Mouse (Mus musculus): ENCODE results near the gene Klf3. TPM values are rescaled to one million over a fixed set of nuclear protein-coding genes. Genes with fewer than 3 reads are reported as not detected.

Klf3 gene
- total and polyA plus RNA-seq, 3 experiments = 20.1 to 170 (median 147) TPM

- TF ChIP-seq GATA2 (IDR thresholded peaks at IDR 0.05; ENCODE audit: borderline replicate concordance, low read depth, low read length) = no peak
- no peak for TF ChIP-seq TAL1 (conservative IDR thresholded peaks at IDR 0.05; ENCODE audit: low read depth, low read length)
- TF ChIP-seq CTCF (IDR thresholded peaks at IDR 0.05; ENCODE audit: low read depth, low read length) = no peak
- TF ChIP-seq POLR2AphosphoS5 (IDR thresholded peaks at IDR 0.05; ENCODE audit: insufficient replicate concordance, low read depth, low read length) = no peak
- no peak for TF ChIP-seq GATA1 (IDR thresholded peaks at IDR 0.05; ENCODE audit: borderline replicate concordance, low read length)
- Histone ChIP-seq H3K27me3 (ENCODE audit: insufficient read depth, low read length) (no peaks in the 10 kb centered on the region), H3K4me1 (ENCODE audit: insufficient read depth, low read depth, low read length) (peaks cover 85% of the 10 kb centered on the region), H3K9me3 (replicated peaks) (no peaks in the 10 kb centered on the region), H3K36me3 (replicated peaks) (peaks cover 65% of the 10 kb centered on the region), H3K4me3 (ENCODE audit: low read depth, low read length) (peak overlapping the region; percentile 68)
- peak; percentile 89 for DNase-seq (ENCODE audit: low spot score)
- ATAC-seq (ENCODE audit: extremely low read depth, insufficient number of reproducible peaks, low FRiP score, poor library complexity, severe bottlenecking) = peak; percentile 54
These were observed 9.2 kb downstream of the Klf3 start for GRCm38 (mm10) chr5:64812124-64812982.

- no peaks in the 10 kb centered on the region for H3K27me3 ChIP-seq (ENCODE audit: insufficient read depth, low read length)
- no peak for ATAC-seq (ENCODE audit: extremely low read depth, insufficient number of reproducible peaks, low FRiP score, poor library complexity, severe bottlenecking)
- no peak for TF ChIP-seq TAL1 (conservative IDR thresholded peaks at IDR 0.05; ENCODE audit: low read depth, low read length)
- H3K4me1 ChIP-seq (ENCODE audit: insufficient read depth, low read depth, low read length) = peaks cover 80% of the 10 kb centered on the region
- H3K9me3 ChIP-seq (replicated peaks) = no peaks in the 10 kb centered on the region
- DNase-seq (ENCODE audit: low spot score) = no peak
- H3K4me3 ChIP-seq (ENCODE audit: low read depth, low read length) = peak overlapping the region; percentile 68
- peaks cover 69% of the 10 kb centered on the region for H3K36me3 ChIP-seq (replicated peaks)
These were observed 9.8 kb downstream of the Klf3 start for GRCm38 (mm10) chr5:64812983-64813304.

GRCm38 (mm10) chr5:64813361-64813760 is 10.2 kb downstream of the Klf3 start:
- ATAC-seq (ENCODE audit: extremely low read depth, insufficient number of reproducible peaks, low FRiP score, poor library complexity, severe bottlenecking) (no peak), DNase-seq (ENCODE audit: low spot score) (peak; percentile 52)
- Histone ChIP-seq H3K4me3 (ENCODE audit: low read depth, low read length) (no peak overlapping the region; the same call in 1 of the 2 replicates), H3K27me3 (ENCODE audit: insufficient read depth, low read length) (no peaks in the 10 kb centered on the region), H3K4me1 (ENCODE audit: insufficient read depth, low read depth, low read length) (peaks cover 78% of the 10 kb centered on the region), H3K9me3 (replicated peaks) (no peaks in the 10 kb centered on the region), H3K36me3 (replicated peaks) (peaks cover 69% of the 10 kb centered on the region)
- TF ChIP-seq CTCF (IDR thresholded peaks at IDR 0.05; ENCODE audit: low read depth, low read length) (peak; percentile 84), GATA2 (IDR thresholded peaks at IDR 0.05; ENCODE audit: borderline replicate concordance, low read depth, low read length) (no peak)

DNA sequence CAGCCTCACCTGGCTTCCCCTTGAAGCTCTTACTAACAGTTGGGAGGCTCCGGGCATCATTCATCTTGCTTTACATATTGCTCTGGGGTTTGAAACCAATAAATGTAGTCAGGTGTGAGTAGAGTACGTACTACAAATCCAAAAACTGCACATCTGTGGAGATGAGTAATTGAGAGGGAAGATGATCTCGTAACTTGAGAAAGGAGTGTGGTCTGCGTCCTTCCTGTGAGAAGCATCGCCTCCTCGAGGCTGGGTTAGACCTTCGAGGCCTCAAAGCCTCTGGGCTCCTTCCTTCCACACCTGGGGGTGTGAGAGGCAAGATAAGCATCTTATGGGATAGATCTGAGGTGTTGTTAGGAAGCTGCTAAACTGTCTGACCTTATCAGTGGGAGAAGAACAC is 11.2 kb downstream of the Klf3 start:
- Histone ChIP-seq H3K27me3 (ENCODE audit: insufficient read depth, low read length) (no peaks in the 10 kb centered on the region; the same call in 1 of the 2 replicates), H3K36me3 (replicated peaks) (peaks cover 67% of the 10 kb centered on the region), H3K9me3 (replicated peaks) (no peaks in the 10 kb centered on the region), H3K4me1 (ENCODE audit: insufficient read depth, low read depth, low read length) (peaks cover 74% of the 10 kb centered on the region), H3K4me3 (ENCODE audit: low read depth, low read length) (no peak overlapping the region)
- TF ChIP-seq POLR2AphosphoS5 (IDR thresholded peaks at IDR 0.05; ENCODE audit: insufficient replicate concordance, low read depth, low read length) = no peak
- no peak for TF ChIP-seq TAL1 (conservative IDR thresholded peaks at IDR 0.05; ENCODE audit: low read depth, low read length)
- TF ChIP-seq GATA1 (IDR thresholded peaks at IDR 0.05; ENCODE audit: borderline replicate concordance, low read length) = no peak
- no peak for TF ChIP-seq CTCF (IDR thresholded peaks at IDR 0.05; ENCODE audit: low read depth, low read length)
- TF ChIP-seq GATA2 (IDR thresholded peaks at IDR 0.05; ENCODE audit: borderline replicate concordance, low read depth, low read length) = no peak
- ATAC-seq (ENCODE audit: extremely low read depth, insufficient number of reproducible peaks, low FRiP score, poor library complexity, severe bottlenecking) (no peak), DNase-seq (ENCODE audit: low spot score) (no peak)

DNA sequence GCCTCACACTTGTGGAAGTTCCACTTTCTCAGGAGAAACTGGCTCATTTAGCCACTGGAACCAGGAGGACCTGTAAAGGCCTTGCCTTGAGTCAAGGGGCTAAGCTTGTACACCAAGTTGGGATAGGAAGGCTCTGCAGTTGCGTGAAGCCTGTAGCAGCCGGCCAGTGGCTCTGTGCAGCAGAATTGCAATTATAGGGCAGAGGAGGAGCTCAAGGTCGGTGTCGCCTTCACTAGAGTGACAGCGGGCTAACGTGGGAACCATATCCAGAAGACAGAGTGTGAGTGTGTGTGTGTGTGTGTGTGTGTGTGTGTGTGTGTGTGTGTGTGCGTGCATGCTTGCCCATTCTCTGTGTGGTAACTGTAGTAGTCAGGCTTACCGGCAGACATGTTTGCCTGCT is 12.4 kb downstream of the Klf3 start:
- peaks cover 64% of the 10 kb centered on the region for H3K4me1 ChIP-seq (ENCODE audit: insufficient read depth, low read depth, low read length)
- TF ChIP-seq TAL1 (conservative IDR thresholded peaks at IDR 0.05; ENCODE audit: low read depth, low read length) (no peak), CTCF (IDR thresholded peaks at IDR 0.05; ENCODE audit: low read depth, low read length) (no peak), GATA2 (IDR thresholded peaks at IDR 0.05; ENCODE audit: borderline replicate concordance, low read depth, low read length) (no peak), GATA1 (IDR thresholded peaks at IDR 0.05; ENCODE audit: borderline replicate concordance, low read length) (no peak), POLR2AphosphoS5 (IDR thresholded peaks at IDR 0.05; ENCODE audit: insufficient replicate concordance, low read depth, low read length) (no peak)
- DNase-seq (ENCODE audit: low spot score) = no peak
- H3K36me3 ChIP-seq (replicated peaks) = peaks cover 69% of the 10 kb centered on the region
- H3K4me3 ChIP-seq (ENCODE audit: low read depth, low read length) = no peak overlapping the region
- H3K27me3 ChIP-seq (ENCODE audit: insufficient read depth, low read length) = no peaks in the 10 kb centered on the region; the same call in 1 of the 2 replicates
- no peaks in the 10 kb centered on the region for H3K9me3 ChIP-seq (replicated peaks)
- ATAC-seq (ENCODE audit: extremely low read depth, insufficient number of reproducible peaks, low FRiP score, poor library complexity, severe bottlenecking) = no peak

DNA sequence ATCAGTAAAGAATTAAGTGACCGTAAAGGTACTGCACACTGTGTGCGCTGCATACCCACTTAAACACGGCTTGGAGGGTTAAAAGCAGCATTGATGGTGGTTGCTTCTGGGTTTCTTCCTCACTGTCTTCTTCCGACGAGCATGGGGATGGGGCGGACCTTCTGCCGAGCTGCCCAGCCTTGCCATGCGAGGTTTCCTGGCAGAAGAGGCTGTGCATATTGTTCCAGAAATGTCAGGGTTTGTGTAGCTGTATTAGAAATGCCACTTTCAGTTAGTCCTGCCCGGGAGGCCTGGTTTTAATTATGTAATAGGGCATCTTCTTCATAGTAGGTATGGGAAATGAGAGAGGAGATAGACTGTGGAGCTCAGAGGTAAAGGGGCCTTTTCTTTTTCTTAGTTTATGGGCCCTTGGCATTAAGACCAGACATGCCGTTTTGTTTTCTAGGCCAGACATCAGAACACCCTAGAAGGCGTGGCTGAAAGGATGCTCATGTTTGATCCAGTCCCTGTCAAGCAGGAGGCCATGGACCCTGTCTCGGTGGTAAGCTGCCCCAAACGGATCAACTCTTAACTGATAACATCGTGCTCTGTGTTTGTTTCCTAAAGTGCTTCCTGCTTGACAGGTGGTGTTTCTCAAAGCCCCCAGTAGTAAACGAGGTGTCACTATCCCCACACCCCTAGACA is 13.2 kb downstream of the Klf3 start:
- peaks cover 74% of the 10 kb centered on the region for H3K36me3 ChIP-seq (replicated peaks)
- H3K4me1 ChIP-seq (ENCODE audit: insufficient read depth, low read depth, low read length) = peaks cover 62% of the 10 kb centered on the region
- H3K4me3 ChIP-seq (ENCODE audit: low read depth, low read length) = no peak overlapping the region
- no peaks in the 10 kb centered on the region for H3K9me3 ChIP-seq (replicated peaks)
- no peak for ATAC-seq (ENCODE audit: extremely low read depth, insufficient number of reproducible peaks, low FRiP score, poor library complexity, severe bottlenecking)
- no peak for DNase-seq (ENCODE audit: low spot score)
- no peaks in the 10 kb centered on the region; the same call in 1 of the 2 replicates for H3K27me3 ChIP-seq (ENCODE audit: insufficient read depth, low read length)
- no peak for TF ChIP-seq GATA1 (IDR thresholded peaks at IDR 0.05; ENCODE audit: borderline replicate concordance, low read length)
- no peak for TF ChIP-seq GATA2 (IDR thresholded peaks at IDR 0.05; ENCODE audit: borderline replicate concordance, low read depth, low read length)
- TF ChIP-seq CTCF (IDR thresholded peaks at IDR 0.05; ENCODE audit: low read depth, low read length) = no peak
- no peak for TF ChIP-seq POLR2AphosphoS5 (IDR thresholded peaks at IDR 0.05; ENCODE audit: insufficient replicate concordance, low read depth, low read length)
- TF ChIP-seq TAL1 (conservative IDR thresholded peaks at IDR 0.05; ENCODE audit: low read depth, low read length) = no peak

Measured in G1E (cell line).